Mouse (Mus musculus) myocyte (in vitro differentiated cells): ENCODE results near the gene Oat. TPM values are rescaled to one million over a fixed set of nuclear protein-coding genes. Genes with fewer than 3 reads are reported as not detected.

Source experiments
- H3K27me3 ChIP-seq: one replicate; pipeline ENCODE4 v1.6.1; 2011; ENCODE audit not compliant: control insufficient read depth, insufficient read depth, insufficient read length
- H3K36me3 ChIP-seq: one replicate; pipeline ENCODE4 v1.6.1; 2011; ENCODE audit not compliant: control insufficient read depth, insufficient read depth
- H3K4me2 ChIP-seq: one replicate; pipeline ENCODE4 v1.6.1; 2011; ENCODE audit warnings: low read depth, control low read depth
- H3K4me3 ChIP-seq: one replicate; pipeline ENCODE4 v1.5.1; 2011; ENCODE audit warnings: mild to moderate bottlenecking, control low read depth, moderate library complexity
- H3K79me2 ChIP-seq: one replicate; pipeline ENCODE4 v1.6.1; 2011; ENCODE audit not compliant: control insufficient read depth, insufficient read depth
- H3ac ChIP-seq: one replicate; pipeline ENCODE4 v1.6.1; 2011; ENCODE audit not compliant: control insufficient read depth, insufficient read length
- CEBPB ChIP-seq: IDR thresholded peaks from 2 replicates; pipeline ENCODE4 v1.6.1; 2011; ENCODE audit warnings: mild to moderate bottlenecking, moderate library complexity; ENCODE audit not compliant: poor library complexity, insufficient read depth, severe bottlenecking
- E2F4 ChIP-seq: IDR thresholded peaks from one replicate; pipeline ENCODE4 v1.6.1; 2011; ENCODE audit warnings: mild to moderate bottlenecking, control low read depth, moderate library complexity; ENCODE audit not compliant: insufficient read depth
- MAX ChIP-seq: IDR thresholded peaks from one replicate; pipeline ENCODE4 v1.6.1; 2011; ENCODE audit warnings: low read depth, mild to moderate bottlenecking, control low read depth
- MYOD1 ChIP-seq, 3 experiments: IDR thresholded peaks; one replicate each; pipeline ENCODE4 v1.6.1; 2011; ENCODE audit warnings: control low read depth in 2 of 3, low read depth in 2 of 3, mild to moderate bottlenecking in 2 of 3, moderate library complexity in 1 of 3; ENCODE audit not compliant: insufficient read length in 2 of 3, control insufficient read depth in 1 of 3
- MYOG ChIP-seq, 3 experiments: IDR thresholded peaks; one replicate each; pipeline ENCODE4 v1.6.1; 2011; ENCODE audit warnings: control low read depth in 2 of 3, low read depth in 2 of 3, mild to moderate bottlenecking in 2 of 3; ENCODE audit not compliant: insufficient read length in 2 of 3, control insufficient read depth in 1 of 3, insufficient read depth in 1 of 3
- POLR2A ChIP-seq: IDR thresholded peaks from one replicate; pipeline ENCODE4 v1.6.1; 2011; ENCODE audit warnings: low read depth, mild to moderate bottlenecking, control low read depth, moderate library complexity; ENCODE audit not compliant: insufficient read length
- POLR2AphosphoS2 ChIP-seq: IDR thresholded peaks from one replicate; pipeline ENCODE4 v1.6.1; 2011; ENCODE audit warnings: low read depth, control low read depth; ENCODE audit not compliant: insufficient read length
- REST ChIP-seq: IDR thresholded peaks from one replicate; pipeline ENCODE4 v1.6.1; 2011; ENCODE audit warnings: mild to moderate bottlenecking, control low read depth, moderate library complexity; ENCODE audit not compliant: insufficient read depth, insufficient read length
- SRF ChIP-seq: IDR thresholded peaks from one replicate; pipeline ENCODE4 v1.6.1; 2011; ENCODE audit warnings: low read depth; ENCODE audit not compliant: control insufficient read depth, insufficient read length
- TCF12 ChIP-seq: IDR thresholded peaks from one replicate; pipeline ENCODE4 v1.6.1; 2011; ENCODE audit warnings: mild to moderate bottlenecking, control low read depth; ENCODE audit not compliant: poor library complexity, insufficient read depth, severe bottlenecking
- TCF3 ChIP-seq: IDR thresholded peaks from one replicate; pipeline ENCODE4 v1.6.1; 2011; ENCODE audit warnings: low read depth, control low read depth; ENCODE audit not compliant: insufficient read length
- USF1 ChIP-seq: IDR thresholded peaks from one replicate; pipeline ENCODE4 v1.6.1; 2011; ENCODE audit warnings: low read depth, mild to moderate bottlenecking, control low read depth, moderate library complexity
- polyA plus RNA-seq: library from polyadenylated mRNA; unstranded; fragments of >200 nt; fragmentation: generic; extraction: Trizol; gene quantifications from one replicate; pipeline ENCODE4 v1.2.1, GENCODE M21; 2012; ENCODE audit warnings: missing spikeins

Gene Oat
- polyA plus RNA-seq, 1 experiment: 49.5 TPM

- Histone ChIP-seq H3K4me2 (no peak overlapping the region), H3K4me3 (no peak overlapping the region), H3K27me3 (peaks cover 38% of the 10 kb centered on the region), H3ac (no peak overlapping the region), H3K79me2 (no peaks in the 10 kb centered on the region), H3K36me3 (no peaks in the 10 kb centered on the region)
- TF ChIP-seq CEBPB (no peak), MYOG (IDR thresholded peaks at IDR 0.05; ENCODE audit: control insufficient read depth in 1 of 3, insufficient read depth in 1 of 3, insufficient read length in 2 of 3, low read depth in 2 of 3) (no peak), MYOD1 (IDR thresholded peaks at IDR 0.05; ENCODE audit: control insufficient read depth in 1 of 3, insufficient read length in 2 of 3, low read depth in 2 of 3) (no peak), USF1 (no peak), E2F4 (no peak), TCF3 (no peak), POLR2A (no peak), POLR2AphosphoS2 (no peak), TCF12 (no peak)
Measured at GRCm38 (mm10) chr7:132542427-132542826, 33.8 kb downstream of the Oat start.

- no peaks in the 10 kb centered on the region for H3K36me3 ChIP-seq
- H3K4me2 ChIP-seq: no peak overlapping the region
- no peak overlapping the region for H3ac ChIP-seq
- H3K4me3 ChIP-seq: no peak overlapping the region
- peaks cover 37% of the 10 kb centered on the region for H3K27me3 ChIP-seq
- TF ChIP-seq POLR2AphosphoS2: no peak
- no peak for TF ChIP-seq TCF3
- TF ChIP-seq MYOG (IDR thresholded peaks at IDR 0.05; ENCODE audit: control insufficient read depth in 1 of 3, insufficient read depth in 1 of 3, insufficient read length in 2 of 3, low read depth in 2 of 3): no peak
- TF ChIP-seq CEBPB: no peak
- TF ChIP-seq USF1: no peak
- no peak for TF ChIP-seq MAX
- TF ChIP-seq TCF12: no peak
- no peak for TF ChIP-seq SRF
- TF ChIP-seq MYOD1 (IDR thresholded peaks at IDR 0.05; ENCODE audit: control insufficient read depth in 1 of 3, insufficient read length in 2 of 3, low read depth in 2 of 3): no peak
- TF ChIP-seq POLR2A: no peak
- no peak for TF ChIP-seq E2F4
- no peak for TF ChIP-seq REST
- H3K79me2 ChIP-seq: no peaks in the 10 kb centered on the region
Measured at GRCm38 (mm10) chr7:132541566-132541965, 34.6 kb downstream of the Oat start.

- TF ChIP-seq MYOG (IDR thresholded peaks at IDR 0.05; ENCODE audit: control insufficient read depth in 1 of 3, insufficient read depth in 1 of 3, insufficient read length in 2 of 3, low read depth in 2 of 3) (no peak), E2F4 (no peak), MYOD1 (IDR thresholded peaks at IDR 0.05; ENCODE audit: control insufficient read depth in 1 of 3, insufficient read length in 2 of 3, low read depth in 2 of 3) (no peak), POLR2AphosphoS2 (no peak), MAX (no peak), USF1 (no peak), TCF12 (no peak), POLR2A (no peak), REST (no peak), CEBPB (no peak), TCF3 (no peak), SRF (no peak)
- Histone ChIP-seq H3K27me3 (peaks cover 27% of the 10 kb centered on the region), H3ac (no peak overlapping the region), H3K79me2 (no peaks in the 10 kb centered on the region), H3K4me2 (no peak overlapping the region), H3K36me3 (no peaks in the 10 kb centered on the region), H3K4me3 (no peak overlapping the region)
Measured at GRCm38 (mm10) chr7:132540597-132540996, 35.6 kb downstream of the Oat start.

- H3ac ChIP-seq: no peak overlapping the region
- H3K36me3 ChIP-seq: no peaks in the 10 kb centered on the region
- TF ChIP-seq POLR2A (no peak), TCF3 (no peak), MYOD1 (IDR thresholded peaks at IDR 0.05; ENCODE audit: control insufficient read depth in 1 of 3, insufficient read length in 2 of 3, low read depth in 2 of 3) (no peak), USF1 (no peak), MYOG (IDR thresholded peaks at IDR 0.05; ENCODE audit: control insufficient read depth in 1 of 3, insufficient read depth in 1 of 3, insufficient read length in 2 of 3, low read depth in 2 of 3) (no peak), TCF12 (no peak), SRF (no peak), E2F4 (no peak), POLR2AphosphoS2 (no peak), REST (no peak), MAX (no peak), CEBPB (no peak)
- no peaks in the 10 kb centered on the region for H3K79me2 ChIP-seq
- H3K27me3 ChIP-seq: peaks cover 51% of the 10 kb centered on the region
- no peak overlapping the region for H3K4me2 ChIP-seq
- H3K4me3 ChIP-seq: no peak overlapping the region
Measured at GRCm38 (mm10) chr7:132529206-132529605, 47.0 kb downstream of the Oat start.
